Mouse (Mus musculus): ENCODE data around the gene Hspb7. TPM values are rescaled to one million over a fixed set of nuclear protein-coding genes. Genes with fewer than 3 reads are reported as not detected.

Gene Hspb7
- polyA plus RNA-seq, 1 experiment from 2014 or later, result not detected

DNA sequence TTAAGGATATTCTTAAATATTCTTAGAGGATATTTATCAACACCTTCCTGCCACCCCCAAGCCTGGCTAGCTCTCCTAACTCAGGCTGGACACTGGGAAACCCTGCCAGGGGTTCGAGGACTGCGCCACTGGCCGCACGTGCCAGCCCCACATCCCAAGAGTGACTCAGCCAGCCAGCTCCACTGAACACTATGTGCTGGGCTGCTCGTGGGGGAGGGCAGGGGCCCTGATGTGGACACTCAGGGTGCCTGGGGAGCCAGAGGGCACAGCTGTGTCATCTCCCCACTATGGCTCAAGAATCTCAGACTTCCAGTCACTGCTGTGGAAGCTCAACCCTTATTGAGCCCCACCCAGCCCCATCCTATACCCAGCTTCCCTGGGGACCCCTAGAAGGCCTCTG, 2.7 kb downstream of the Hspb7 start:
- Histone ChIP-seq H3K4me2 (no peak overlapping the region), H3K4me3 (no peak overlapping the region), H3K27ac (no peak overlapping the region), H3K36me3 (replicated peaks) (no peaks in the 10 kb centered on the region), H3K27me3 (replicated peaks) (no peaks in the 10 kb centered on the region), H3K9ac (no peak overlapping the region), H3K9me3 (no peaks in the 10 kb centered on the region), H3K4me1 (peaks cover 16% of the 10 kb centered on the region)
- no peak for ATAC-seq (replicated peaks)
- 79% methylated on average over 5 of the region's 5 CpGs for WGBS

DNA sequence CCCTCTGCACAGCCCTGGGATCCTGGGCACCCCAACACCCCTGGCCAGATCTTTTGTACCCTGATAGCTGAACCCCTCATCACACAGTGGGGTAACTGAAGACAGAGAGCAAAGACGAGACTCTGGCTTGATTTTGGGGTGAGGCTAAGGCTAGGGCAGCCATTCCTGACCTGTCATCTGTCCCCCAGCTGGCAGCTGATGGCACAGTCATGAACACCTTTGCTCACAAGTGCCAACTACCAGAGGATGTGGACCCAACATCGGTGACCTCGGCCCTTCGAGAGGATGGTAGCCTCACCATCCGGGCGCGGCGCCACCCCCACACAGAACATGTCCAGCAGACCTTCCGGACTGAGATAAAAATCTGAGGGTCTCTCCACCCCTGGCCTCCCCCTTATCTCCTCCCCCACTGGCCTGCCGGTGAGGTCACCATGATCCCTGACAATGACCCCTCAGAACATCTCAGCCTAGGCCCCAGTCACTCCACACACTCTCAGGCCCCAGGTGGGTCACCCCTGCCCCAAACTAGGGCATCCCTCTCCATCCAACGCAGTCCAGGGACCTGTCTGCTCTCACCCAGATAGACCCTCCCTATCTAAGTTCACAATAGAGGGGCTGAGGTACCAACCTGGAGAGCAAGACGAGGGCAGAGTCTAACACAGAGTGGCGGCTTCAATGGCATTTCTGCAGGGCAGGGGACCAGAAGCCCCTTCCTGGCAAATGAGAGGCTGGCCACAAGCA, 3.3 kb downstream of the Hspb7 start:
- WGBS, result 89% methylated on average over 13 of the region's 13 CpGs
- no peak for ATAC-seq (replicated peaks)
- no peaks in the 10 kb centered on the region for H3K27me3 ChIP-seq (replicated peaks)
- H3K9me3 ChIP-seq, result no peaks in the 10 kb centered on the region
- H3K4me3 ChIP-seq, result no peak overlapping the region
- H3K27ac ChIP-seq, result no peak overlapping the region
- H3K4me1 ChIP-seq, result peaks cover 16% of the 10 kb centered on the region
- H3K36me3 ChIP-seq (replicated peaks), result no peaks in the 10 kb centered on the region
- H3K4me2 ChIP-seq, result no peak overlapping the region
- no peak overlapping the region for H3K9ac ChIP-seq

GRCm38 (mm10) chr4:141425484-141426479, 5.2 kb downstream of the Hspb7 start:
- H3K27me3 ChIP-seq (replicated peaks), result no peaks in the 10 kb centered on the region
- H3K36me3 ChIP-seq (replicated peaks), result no peaks in the 10 kb centered on the region
- peak overlapping the region; percentile 39 for H3K4me3 ChIP-seq
- no peak overlapping the region; the same call in 1 of the 2 replicates for H3K27ac ChIP-seq
- WGBS, result 4% methylated on average over 36 of the region's 36 CpGs
- H3K9me3 ChIP-seq, result no peaks in the 10 kb centered on the region
- H3K4me1 ChIP-seq, result peaks cover 16% of the 10 kb centered on the region
- peak overlapping the region; percentile 47 for H3K9ac ChIP-seq
- peak; percentile 94 for ATAC-seq (replicated peaks)
- H3K4me2 ChIP-seq, result peak overlapping the region; percentile 72

DNA sequence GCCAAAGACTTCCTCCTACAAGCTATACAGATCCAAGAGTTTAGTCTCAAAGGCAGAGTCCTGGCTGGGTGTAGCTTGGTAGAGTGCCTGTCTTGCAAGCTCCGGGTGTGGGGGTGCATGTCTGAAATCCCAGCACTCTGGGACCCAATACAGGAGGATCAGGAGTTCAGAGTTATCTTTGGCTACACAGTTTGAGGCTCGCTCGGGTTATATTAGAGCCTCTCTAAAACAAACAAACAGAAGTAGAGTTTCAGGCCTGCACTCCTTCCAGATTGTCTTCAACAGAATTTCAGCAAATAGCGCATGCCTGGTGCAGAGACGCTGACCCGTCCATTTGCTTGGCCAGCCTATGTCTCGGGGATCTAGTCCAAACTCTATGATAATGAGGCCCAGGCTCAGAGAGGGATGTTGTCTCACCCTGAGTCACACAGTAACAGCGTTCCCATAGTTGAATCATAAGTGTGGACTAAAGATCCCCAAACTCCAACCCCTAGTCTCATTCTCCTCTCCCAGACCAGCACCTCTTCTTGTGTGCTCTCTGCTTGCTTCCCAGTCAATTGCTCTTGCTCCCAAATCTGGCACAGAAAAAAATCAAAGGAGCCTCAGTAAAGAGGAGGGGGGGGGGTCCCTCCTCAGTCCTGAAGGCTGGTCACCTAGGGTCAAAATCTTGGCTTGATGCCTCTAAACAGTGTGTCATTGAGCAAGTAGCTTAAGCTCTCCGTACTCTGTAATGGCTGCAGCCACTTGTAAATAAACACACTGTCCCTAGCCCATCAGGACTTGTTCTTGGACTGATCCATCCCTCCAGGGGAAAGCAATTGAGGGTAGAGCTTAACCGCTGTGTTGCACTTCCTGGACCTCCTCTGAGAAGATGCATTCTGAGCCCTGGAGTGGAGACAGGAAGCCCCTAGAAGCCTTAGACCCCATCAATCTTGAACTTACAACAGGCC, 6.5 kb downstream of the Hspb7 start:
- Histone ChIP-seq H3K4me3 (no peak overlapping the region), H3K36me3 (replicated peaks) (no peaks in the 10 kb centered on the region), H3K27ac (no peak overlapping the region), H3K4me2 (no peak overlapping the region), H3K9ac (no peak overlapping the region), H3K27me3 (replicated peaks) (no peaks in the 10 kb centered on the region), H3K9me3 (no peaks in the 10 kb centered on the region), H3K4me1 (peaks cover 16% of the 10 kb centered on the region)
- no peak for ATAC-seq (replicated peaks)
- 82% methylated on average over 10 of the region's 10 CpGs for WGBS

DNA sequence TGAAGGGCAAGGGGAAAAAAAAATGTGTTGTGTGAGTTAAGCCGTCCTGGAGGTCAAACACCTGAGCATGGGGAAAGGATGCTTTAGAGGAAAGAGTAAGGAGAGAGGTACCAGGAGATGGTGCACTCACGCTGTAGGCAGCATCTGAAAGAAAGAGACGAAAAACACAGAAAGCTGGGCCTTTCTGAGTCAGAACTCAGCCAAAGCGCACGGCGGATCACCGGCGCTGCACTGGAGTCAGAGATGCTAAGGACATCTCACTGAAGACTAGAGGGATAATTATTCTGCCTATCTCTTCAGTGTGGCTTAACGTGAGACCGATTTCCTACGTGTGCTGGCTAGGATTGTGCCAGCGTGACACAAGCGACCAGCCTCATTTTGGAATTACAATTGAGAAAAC, 7.3 kb downstream of the Hspb7 start:
- H3K4me3 ChIP-seq, result no peak overlapping the region
- H3K9ac ChIP-seq, result no peak overlapping the region
- H3K27ac ChIP-seq, result no peak overlapping the region
- H3K4me2 ChIP-seq, result no peak overlapping the region
- no peaks in the 10 kb centered on the region for H3K36me3 ChIP-seq (replicated peaks)
- no peaks in the 10 kb centered on the region for H3K9me3 ChIP-seq
- H3K27me3 ChIP-seq (replicated peaks), result no peaks in the 10 kb centered on the region
- H3K4me1 ChIP-seq, result peaks cover 16% of the 10 kb centered on the region
- 82% methylated on average over 13 of the region's 13 CpGs for WGBS
- no peak for ATAC-seq (replicated peaks)

DNA sequence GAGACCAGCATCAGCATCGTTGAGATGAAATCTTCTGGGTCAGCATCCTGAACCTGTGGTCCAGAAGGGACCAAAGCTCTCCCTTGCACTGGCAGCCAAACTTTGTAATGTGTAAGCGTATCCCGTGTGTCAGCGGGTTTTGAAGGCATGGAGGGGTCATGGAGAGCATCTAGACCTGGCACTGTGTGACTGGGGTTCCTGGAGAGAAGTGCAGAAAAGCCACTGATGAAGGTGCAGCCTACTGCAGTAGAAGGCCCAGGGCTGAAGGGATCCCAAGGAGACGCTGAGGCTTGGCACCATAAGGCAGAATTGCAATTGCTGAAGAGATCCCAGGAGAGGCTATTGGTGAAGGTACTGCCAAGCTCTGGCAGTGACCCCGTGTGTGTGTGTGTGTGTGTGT, 8.8 kb downstream of the Hspb7 start:
- Histone ChIP-seq H3K36me3 (replicated peaks) (no peaks in the 10 kb centered on the region), H3K4me3 (no peak overlapping the region), H3K9me3 (no peaks in the 10 kb centered on the region), H3K4me2 (no peak overlapping the region), H3K27ac (no peak overlapping the region), H3K9ac (no peak overlapping the region), H3K4me1 (peaks cover 16% of the 10 kb centered on the region), H3K27me3 (replicated peaks) (no peaks in the 10 kb centered on the region)
- ATAC-seq (replicated peaks), result no peak
- 85% methylated on average over 6 of the region's 6 CpGs for WGBS

- no peaks in the 10 kb centered on the region for H3K9me3 ChIP-seq
- H3K9ac ChIP-seq, result no peak overlapping the region
- 47% methylated on average over 9 of the region's 9 CpGs for WGBS
- H3K4me1 ChIP-seq, result peaks cover 15% of the 10 kb centered on the region
- H3K4me3 ChIP-seq, result no peak overlapping the region
- H3K4me2 ChIP-seq, result no peak overlapping the region
- ATAC-seq (replicated peaks), result no peak
- H3K27me3 ChIP-seq (replicated peaks), result no peaks in the 10 kb centered on the region
- H3K27ac ChIP-seq, result no peak overlapping the region
- no peaks in the 10 kb centered on the region for H3K36me3 ChIP-seq (replicated peaks)
These were observed 9.3 kb downstream of the Hspb7 start for GRCm38 (mm10) chr4:141429847-141430246.

DNA sequence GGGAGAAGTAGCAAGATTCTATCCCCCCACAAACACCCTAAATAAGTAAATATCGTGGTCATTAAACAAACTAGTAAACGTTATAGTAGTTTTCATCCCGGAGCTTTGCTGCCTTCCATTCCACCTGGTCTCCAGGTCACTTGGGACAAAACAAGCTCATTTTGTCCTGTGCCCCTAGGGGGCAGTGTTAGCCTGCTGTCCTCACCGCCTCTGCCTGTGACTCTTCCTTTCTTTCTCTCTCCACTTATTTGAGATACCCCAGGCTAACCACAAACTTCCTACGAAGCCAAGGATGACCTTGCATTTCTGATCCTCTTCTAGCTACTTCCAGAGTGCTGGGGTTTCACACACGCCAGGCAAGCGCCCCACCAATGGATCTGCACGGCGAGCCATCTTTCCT, 10.4 kb downstream of the Hspb7 start:
- no peaks in the 10 kb centered on the region for H3K36me3 ChIP-seq (replicated peaks)
- no peak for ATAC-seq (replicated peaks)
- no peaks in the 10 kb centered on the region for H3K9me3 ChIP-seq
- no peaks in the 10 kb centered on the region for H3K27me3 ChIP-seq (replicated peaks)
- no peak overlapping the region for H3K4me3 ChIP-seq
- no peak overlapping the region for H3K4me2 ChIP-seq
- no peak overlapping the region for H3K27ac ChIP-seq
- H3K4me1 ChIP-seq, result peaks cover 4% of the 10 kb centered on the region
- no peak overlapping the region for H3K9ac ChIP-seq
- WGBS, result 45% methylated on average over 9 of the region's 9 CpGs

- no peaks in the 10 kb centered on the region for H3K9me3 ChIP-seq
- WGBS, result 79% methylated on average over 14 of the region's 14 CpGs
- no peak for ATAC-seq (replicated peaks)
- no peak overlapping the region for H3K9ac ChIP-seq
- no peak overlapping the region for H3K4me2 ChIP-seq
- no peaks in the 10 kb centered on the region for H3K4me1 ChIP-seq
- no peak overlapping the region for H3K4me3 ChIP-seq
- no peaks in the 10 kb centered on the region for H3K27me3 ChIP-seq (replicated peaks)
- H3K27ac ChIP-seq, result no peak overlapping the region
- no peaks in the 10 kb centered on the region for H3K36me3 ChIP-seq (replicated peaks)
These were observed 12.1 kb downstream of the Hspb7 start for GRCm38 (mm10) chr4:141432666-141433065.

DNA sequence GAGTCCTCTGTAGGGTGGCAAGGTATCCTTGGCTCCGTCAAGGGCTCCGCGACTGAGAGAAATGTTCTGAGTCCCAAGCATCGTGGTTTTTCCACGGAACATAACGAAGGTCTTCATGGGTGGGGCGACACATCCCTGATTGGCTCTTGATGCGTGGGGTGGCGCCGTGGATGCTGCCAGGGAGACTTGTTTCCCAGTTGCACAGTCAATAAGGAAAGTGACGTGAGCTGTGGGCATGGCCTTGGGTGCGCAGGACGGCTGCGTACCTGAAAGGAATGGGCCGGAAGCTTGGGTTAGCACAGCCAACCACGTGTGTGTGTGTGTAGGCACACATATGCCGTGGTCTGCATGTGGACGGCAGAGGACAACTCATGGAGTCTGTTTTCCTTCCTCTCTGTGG, 12.6 kb downstream of the Hspb7 start:
- Histone ChIP-seq H3K36me3 (replicated peaks) (no peaks in the 10 kb centered on the region), H3K4me3 (no peak overlapping the region), H3K27me3 (replicated peaks) (no peaks in the 10 kb centered on the region), H3K4me2 (no peak overlapping the region), H3K9me3 (no peaks in the 10 kb centered on the region), H3K27ac (no peak overlapping the region), H3K4me1 (no peaks in the 10 kb centered on the region), H3K9ac (no peak overlapping the region)
- no peak for ATAC-seq (replicated peaks)
- 84% methylated on average over 18 of the region's 18 CpGs for WGBS

- Histone ChIP-seq H3K4me1 (no peaks in the 10 kb centered on the region), H3K4me3 (no peak within 1 kb of the TSS), H3K27me3 (replicated peaks) (no peaks in the 10 kb centered on the region), H3K27ac (no peak within 1 kb of the TSS), H3K36me3 (replicated peaks) (no peaks in the 10 kb centered on the region), H3K9ac (no peak within 1 kb of the TSS), H3K4me2 (no peak within 1 kb of the TSS), H3K9me3 (no peaks in the 10 kb centered on the region)
- no peak for ATAC-seq (replicated peaks)
- WGBS, result 85% methylated on average over 1 of the region's 1 CpGs
These were observed 15.4 kb downstream of the Hspb7 start, which contains the start of gene Srarp for GRCm38 (mm10) chr4:141435974-141436373. Gene Srarp, minus strand, starts transcription at chr4:141436105.
